In the genomic region with DNA sequence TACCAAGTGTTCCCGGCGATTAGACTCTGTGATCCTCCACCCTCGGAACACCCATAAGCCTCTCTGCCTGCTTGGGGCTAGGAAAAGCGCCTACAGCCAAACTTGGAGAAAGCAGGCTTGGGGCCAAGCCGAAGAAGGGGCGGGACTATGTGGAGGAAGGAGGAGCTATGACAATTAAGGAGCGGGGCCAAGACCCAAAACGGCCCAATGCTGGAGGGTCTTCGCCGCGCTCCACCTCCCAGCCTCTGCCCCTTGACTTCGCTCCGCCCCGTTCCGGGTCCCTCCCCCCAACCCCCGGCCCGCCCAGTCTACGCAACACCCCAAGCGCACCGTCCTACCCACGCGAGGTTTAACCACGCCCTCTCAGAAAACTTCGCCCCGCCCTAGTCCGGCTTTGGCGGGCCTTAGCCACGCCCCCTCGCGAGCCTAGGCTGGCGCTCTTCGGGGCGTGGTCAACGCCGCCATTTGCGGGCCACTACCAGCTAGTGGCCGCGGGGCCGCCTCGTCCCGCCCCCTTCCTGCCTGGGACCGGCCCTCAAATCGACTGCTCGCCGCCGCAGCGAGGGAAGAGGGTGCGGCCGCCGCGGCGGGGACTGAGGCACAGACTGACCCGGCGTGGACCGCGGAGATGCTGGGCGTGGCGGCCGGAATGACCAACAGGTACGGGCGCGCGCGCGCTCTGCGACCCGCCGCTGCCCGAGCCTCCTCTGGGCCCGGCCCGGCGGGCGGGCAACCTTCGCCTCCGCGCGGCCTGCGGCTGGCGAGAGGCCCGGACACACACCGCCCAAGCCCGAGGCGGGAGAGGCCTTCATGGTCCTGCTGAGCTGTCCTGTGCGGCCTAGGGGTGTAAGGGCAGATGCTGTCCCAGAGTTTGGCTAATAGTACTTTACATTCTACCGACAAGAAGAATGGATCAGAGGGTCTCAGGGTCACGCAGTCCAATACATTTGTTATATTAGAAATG, we compare ENCODE assay signal across 7 mouse cellular contexts. TPM values are rescaled to one million over a fixed set of nuclear protein-coding genes. Genes with fewer than 3 reads are reported as not detected.
DNase-seq lines count a peak whose midpoint lies in the region; ATAC-seq and TF ChIP-seq lines count a peak whose summit lies in the region.

A gene (plus strand): TSS at position 439 of the 964 bp plus-strand sequence.

- peak within 1 kb of the TSS; percentile 94 for H3K27ac ChIP-seq in embryonic facial prominence, embryonic 10.5 days (replicated peaks)
- H3K27ac ChIP-seq in intestine, postnatal 0 days (ENCODE audit: low read depth, low read length) = peak within 1 kb of the TSS; percentile 88
- peak within 1 kb of the TSS; percentile 86 for H3K27ac ChIP-seq in midbrain, embryonic 12.5 days (replicated peaks)
- H3K27ac ChIP-seq in small intestine, adult 2 months (ENCODE audit: insufficient read depth, low read depth, low read length) = peak within 1 kb of the TSS; percentile 84

- peak; percentile 98 for ATAC-seq in intestine, postnatal 0 days
- peak; percentile 98 for ATAC-seq in midbrain, embryonic 12.5 days (ENCODE audit: low FRiP score, low read depth)

- under 1% methylated on average over 85 of the region's 86 CpGs for WGBS in embryonic facial prominence, embryonic 10.5 days
- WGBS in intestine, postnatal 0 days = under 1% methylated on average over 82 of the region's 86 CpGs
- WGBS in midbrain, embryonic 12.5 days = under 1% methylated on average over 83 of the region's 86 CpGs
- WGBS in small intestine, adult 2 months = under 1% methylated on average over 86 of the region's 86 CpGs

- TF ChIP-seq POLR2A in small intestine, adult 2 months (IDR thresholded peaks at IDR 0.05; ENCODE audit: low read depth, low read length) = peak; percentile 91

- TF ChIP-seq CTCF in intestine, postnatal 0 days (IDR thresholded peaks at IDR 0.05; ENCODE audit: low read depth) = 0 out of 2 replicates have a peak, but pooled peaks have one; percentile 6
- no peak for TF ChIP-seq CTCF in small intestine, adult 2 months (IDR thresholded peaks at IDR 0.05; ENCODE audit: extremely low read depth, insufficient read length, insufficient replicate concordance, low read depth, low read length)

- peaks cover 20% of the 10 kb centered on the region for H3K4me1 ChIP-seq in embryonic facial prominence, embryonic 10.5 days
- H3K4me1 ChIP-seq in intestine, postnatal 0 days (replicated peaks; ENCODE audit: control insufficient read depth, insufficient read depth, low read length) = peaks cover 7% of the 10 kb centered on the region; the same call in 1 of the 2 replicates
- H3K4me1 ChIP-seq in midbrain, embryonic 12.5 days = peaks cover 20% of the 10 kb centered on the region
- no peaks in the 10 kb centered on the region; the same call in 1 of the 2 replicates for H3K4me1 ChIP-seq in small intestine, adult 2 months (ENCODE audit: control insufficient read depth, insufficient read depth, insufficient read length, low read length)

- DNase-seq in adrenal gland, postnatal 10 days = peak; percentile 99
- DNase-seq in embryonic facial prominence, embryonic 10.5 days (ENCODE audit: low spot score) = peak; percentile 99
- peak; percentile 68 for DNase-seq in gonadal fat pad, adult 2 months (ENCODE audit: low read depth)
- peak; percentile 99 for DNase-seq in left cerebral cortex, postnatal 4 days

- H3K36me3 ChIP-seq in embryonic facial prominence, embryonic 10.5 days (replicated peaks) = no peaks in the 10 kb centered on the region
- H3K36me3 ChIP-seq in intestine, postnatal 0 days (ENCODE audit: control insufficient read depth, insufficient read depth) = no peaks in the 10 kb centered on the region
- no peaks in the 10 kb centered on the region for H3K36me3 ChIP-seq in midbrain, embryonic 12.5 days
- H3K36me3 ChIP-seq in small intestine, adult 2 months (ENCODE audit: control insufficient read depth, insufficient read depth, low read length) = no peaks in the 10 kb centered on the region

- peak within 1 kb of the TSS; percentile 85 for H3K4me3 ChIP-seq in embryonic facial prominence, embryonic 10.5 days
- H3K4me3 ChIP-seq in intestine, postnatal 0 days (ENCODE audit: low read depth, low read length) = peak within 1 kb of the TSS; percentile 87
- peak within 1 kb of the TSS; percentile 80 for H3K4me3 ChIP-seq in midbrain, embryonic 12.5 days
- H3K4me3 ChIP-seq in small intestine, adult 2 months (ENCODE audit: low read depth, low read length) = peak within 1 kb of the TSS; percentile 75

- intact Hi-C loops in left cerebral cortex, postnatal 4 days (cut with DNase I) = no loop called here

- peak within 1 kb of the TSS; percentile 81 for H3K9ac ChIP-seq in intestine, postnatal 0 days (ENCODE audit: low read depth, low read length)
- peak within 1 kb of the TSS; percentile 87 for H3K9ac ChIP-seq in midbrain, embryonic 12.5 days (replicated peaks)

- H3K27me3 ChIP-seq in embryonic facial prominence, embryonic 10.5 days (replicated peaks; ENCODE audit: low read depth, poor library complexity, severe bottlenecking) = no peaks in the 10 kb centered on the region
- no peaks in the 10 kb centered on the region for H3K27me3 ChIP-seq in intestine, postnatal 0 days (replicated peaks; ENCODE audit: control insufficient read depth, insufficient read depth, low read length)
- no peaks in the 10 kb centered on the region for H3K27me3 ChIP-seq in midbrain, embryonic 12.5 days
- H3K27me3 ChIP-seq in small intestine, adult 2 months (ENCODE audit: control insufficient read depth, insufficient read depth, low read length) = no peaks in the 10 kb centered on the region

- H3K4me2 ChIP-seq in intestine, postnatal 0 days (replicated peaks; ENCODE audit: low read depth) = peak within 1 kb of the TSS; percentile 72
- peak within 1 kb of the TSS; percentile 60 for H3K4me2 ChIP-seq in midbrain, embryonic 12.5 days (replicated peaks)

- H3K9me3 ChIP-seq in embryonic facial prominence, embryonic 10.5 days = no peaks in the 10 kb centered on the region
- H3K9me3 ChIP-seq in intestine, postnatal 0 days (ENCODE audit: control insufficient read depth) = no peaks in the 10 kb centered on the region
- no peaks in the 10 kb centered on the region for H3K9me3 ChIP-seq in midbrain, embryonic 12.5 days

RNA-seq across cellular contexts. Expression of the gene that starts here (rescaled TPM):
- 10 to 100 TPM; 58.1 to 69.6 TPM for total RNA-seq in adrenal gland, postnatal 10 days (2021)
- polyA plus RNA-seq in embryonic facial prominence, embryonic 10.5 days (2016; fragmentation: Nextera tagmentation; extraction: Ambion mirVana) = 107 and 108 TPM in 2 replicates
- polyA plus RNA-seq in gonadal fat pad, adult 2 months (2012; rRNA removed) = 28.0 and 28.2 TPM in 2 replicates
- 79.8 and 85.6 TPM in 2 replicates for polyA plus RNA-seq in intestine, postnatal 0 days (2015; fragmentation: Nextera tagmentation; extraction: Ambion mirVana)
- 10 to 100 TPM; 34.7 to 35.9 TPM for total RNA-seq in left cerebral cortex, postnatal 4 days (2021)
- polyA plus RNA-seq in midbrain, embryonic 12.5 days (2016; fragmentation: Nextera tagmentation; extraction: Ambion mirVana) = 85.6 and 88.9 TPM in 2 replicates
- polyA plus RNA-seq in small intestine, adult 2 months (2012; rRNA removed) = 3.5 and 4.5 TPM in 2 replicates

Comparison
In these comparisons a context has a peak if more than half of its experiments do, and no peak if none do; other contexts are left out.
1. Peak in every context shown above with its lines: DNase-seq, ATAC-seq, H3K4me3 ChIP-seq and H3K27ac ChIP-seq.